Mouse (Mus musculus) CH12.LX (cell line): ENCODE measurements around the gene Oma1.

Source experiments
- CTCF ChIP-seq, 2 experiments: IDR thresholded peaks in 1 of 2; conservative IDR thresholded peaks in 1 of 2; 2 replicates each; pipeline ENCODE4 v1.5.1; 2011 to 2012; ENCODE audit warnings: low read depth in 2 of 2, low read length in 2 of 2, improper control_type of control experiment in 1 of 2, inconsistent platforms in 1 of 2, mild to moderate bottlenecking in 1 of 2, moderate library complexity in 1 of 2
- GABPA ChIP-seq: IDR thresholded peaks from 2 replicates; pipeline ENCODE4 v1.6.1; 2012; ENCODE audit warnings: low read depth, low read length, improper control_type of control experiment, inconsistent platforms; ENCODE audit not compliant: insufficient replicate concordance
- JUND ChIP-seq: conservative IDR thresholded peaks from 2 replicates; pipeline ENCODE4 v1.6.1; 2011; ENCODE audit warnings: low read depth, low read length, improper control_type of control experiment
- KAT2A ChIP-seq: IDR thresholded peaks from 2 replicates; pipeline ENCODE4 v1.6.1; 2012; ENCODE audit warnings: low read length, improper control_type of control experiment, inconsistent platforms; ENCODE audit not compliant: insufficient replicate concordance
- MAFK ChIP-seq: IDR thresholded peaks from 2 replicates; pipeline ENCODE4 v1.6.1; 2011; ENCODE audit warnings: low read length, improper control_type of control experiment; ENCODE audit not compliant: insufficient replicate concordance
- POLR2A ChIP-seq: IDR thresholded peaks from 2 replicates; pipeline ENCODE4 v1.6.1; 2011; ENCODE audit warnings: low read depth, mild to moderate bottlenecking, improper control_type of control experiment, low read length

GRCm38 (mm10) chr4:103402581-103402980, 89.0 kb downstream of the Oma1 start:
- no peak for TF ChIP-seq KAT2A
- TF ChIP-seq MAFK, result no peak
- TF ChIP-seq GABPA, result no peak
- TF ChIP-seq JUND, result no peak
- no peak for TF ChIP-seq POLR2A
- no peak for TF ChIP-seq CTCF (conservative IDR thresholded peaks at IDR 0.05 in 1 of 2, IDR thresholded peaks at IDR 0.05 in 1 of 2; ENCODE audit: low read depth in 2 of 2, low read length in 2 of 2)
